Mouse (Mus musculus): ENCODE results near the gene Mindy1. TPM values are rescaled to one million over a fixed set of nuclear protein-coding genes. Genes with fewer than 3 reads are reported as not detected.

Mindy1 gene
- total RNA-seq, 2 experiments from 2014 or later, result 21.6 to 22.9 TPM

GRCm38 (mm10) chr3:95264724-95265123 lies 16.4 kb upstream of the Mindy1 start:
- DNase-seq (ENCODE audit: low spot score in 2 of 2), result no peak
- intact Hi-C loops (cut with DNase I), result loop anchor here (5.0 kb wide), 1 partner anchor 122 kb away; the partner anchor contains the start of gene Tnfaip8l2

- no peak for DNase-seq (ENCODE audit: low spot score in 2 of 2)
- intact Hi-C loops (cut with DNase I), result no loop called here
These were observed 15.1 kb upstream of the Mindy1 start for GRCm38 (mm10) chr3:95266052-95266451.

- intact Hi-C loops (cut with DNase I), result no loop called here
- no peak for DNase-seq (ENCODE audit: low spot score in 2 of 2)
These were observed 13.3 kb upstream of the Mindy1 start for GRCm38 (mm10) chr3:95267855-95268254.

- intact Hi-C loops (cut with DNase I), result no loop called here
- DNase-seq (ENCODE audit: low spot score in 2 of 2), result no peak
These were observed 11.4 kb upstream of the Mindy1 start for GRCm38 (mm10) chr3:95269789-95270188.

GRCm38 (mm10) chr3:95270766-95271364 lies 10.3 kb upstream of the Mindy1 start:
- DNase-seq (ENCODE audit: low spot score in 2 of 2), result no peak
- intact Hi-C loops (cut with DNase I), result no loop called here

GRCm38 (mm10) chr3:95273471-95273870 lies 7.7 kb upstream of the Mindy1 start:
- no peak for DNase-seq (ENCODE audit: low spot score in 2 of 2)
- intact Hi-C loops (cut with DNase I), result no loop called here

GRCm38 (mm10) chr3:95274453-95274852 lies 6.7 kb upstream of the Mindy1 start:
- no peak for DNase-seq (ENCODE audit: low spot score in 2 of 2)
- intact Hi-C loops (cut with DNase I), result no loop called here

- no peak for DNase-seq (ENCODE audit: low spot score in 2 of 2)
- intact Hi-C loops (cut with DNase I), result no loop called here
These were observed 6.0 kb upstream of the Mindy1 start for GRCm38 (mm10) chr3:95275161-95275560.

GRCm38 (mm10) chr3:95276428-95276934 lies 4.7 kb upstream of the Mindy1 start:
- intact Hi-C loops (cut with DNase I), result no loop called here
- no peak for DNase-seq (ENCODE audit: low spot score in 2 of 2)

- intact Hi-C loops (cut with DNase I), result no loop called here
- no peak for DNase-seq (ENCODE audit: low spot score in 2 of 2)
These were observed 4.0 kb upstream of the Mindy1 start for GRCm38 (mm10) chr3:95277149-95277551.

- peak; percentile 17 for DNase-seq (ENCODE audit: low spot score in 2 of 2)
- intact Hi-C loops (cut with DNase I), result no loop called here
These were observed 398 bp upstream of the Mindy1 start for GRCm38 (mm10) chr3:95280747-95281146.

GRCm38 (mm10) chr3:95282381-95282864 lies 1.3 kb downstream of the Mindy1 start:
- peak in 1 of 2 experiments; percentile 38 for DNase-seq (ENCODE audit: low spot score in 2 of 2)
- intact Hi-C loops (cut with DNase I), result loop anchor here (2.0 kb wide), 1 partner anchor 54 kb away; the partner anchor contains the start of gene Cdc42se1

- intact Hi-C loops (cut with DNase I), result loop anchor here (2.0 kb wide), 1 partner anchor 54 kb away; the partner anchor contains the start of gene Cdc42se1
- peak; percentile 75 for DNase-seq (ENCODE audit: low spot score in 2 of 2)
These were observed 1.9 kb downstream of the Mindy1 start for GRCm38 (mm10) chr3:95282865-95283588.

- no peak for DNase-seq (ENCODE audit: low spot score in 2 of 2)
- intact Hi-C loops (cut with DNase I), result loop anchor here (2.0 kb wide), 1 partner anchor 55 kb away; the partner anchor contains the start of gene Cdc42se1
These were observed 2.4 kb downstream of the Mindy1 start for GRCm38 (mm10) chr3:95283589-95283941.

- intact Hi-C loops (cut with DNase I), result no loop called here
- DNase-seq (ENCODE audit: low spot score in 2 of 2), result no peak
These were observed 2.9 kb downstream of the Mindy1 start for GRCm38 (mm10) chr3:95284062-95284461.

GRCm38 (mm10) chr3:95284501-95285281 lies 3.5 kb downstream of the Mindy1 start:
- intact Hi-C loops (cut with DNase I), result no loop called here
- DNase-seq (ENCODE audit: low spot score in 2 of 2), result no peak

- DNase-seq (ENCODE audit: low spot score in 2 of 2), result no peak
- intact Hi-C loops (cut with DNase I), result no loop called here
These were observed 4.2 kb downstream of the Mindy1 start for GRCm38 (mm10) chr3:95285390-95285789.

GRCm38 (mm10) chr3:95286011-95286410 lies 4.9 kb downstream of the Mindy1 start:
- intact Hi-C loops (cut with DNase I), result no loop called here
- no peak for DNase-seq (ENCODE audit: low spot score in 2 of 2)

GRCm38 (mm10) chr3:95286510-95286909 lies 5.4 kb downstream of the Mindy1 start:
- no peak for DNase-seq (ENCODE audit: low spot score in 2 of 2)
- intact Hi-C loops (cut with DNase I), result no loop called here

GRCm38 (mm10) chr3:95287541-95287940 lies 6.4 kb downstream of the Mindy1 start:
- DNase-seq (ENCODE audit: low spot score in 2 of 2), result no peak
- intact Hi-C loops (cut with DNase I), result no loop called here
